Mouse (Mus musculus): ENCODE results near the gene Eva1b.

GRCm38 (mm10) chr4:126141021-126141420 lies 6.5 kb upstream of the Eva1b start:
- no peak for TF ChIP-seq MYOD1 (IDR thresholded peaks at IDR 0.05; ENCODE audit: control insufficient read depth, insufficient read length, low read depth)
- no peak for TF ChIP-seq CTCF (IDR thresholded peaks at IDR 0.05; ENCODE audit: control insufficient read depth, insufficient read depth, insufficient read length)
- TF ChIP-seq USF1 (IDR thresholded peaks at IDR 0.05; ENCODE audit: low read depth), result no peak
- TF ChIP-seq MYOG (IDR thresholded peaks at IDR 0.05; ENCODE audit: control insufficient read depth, extremely low read depth, insufficient read length), result no peak
- TF ChIP-seq FOSL1 (IDR thresholded peaks at IDR 0.05; ENCODE audit: insufficient read depth, low read length, poor library complexity, severe bottlenecking), result no peak
